Mouse (Mus musculus) frontal cortex, postnatal 25 days (tissue): ENCODE data around the gene Dcaf4.

Experiments
- DNase-seq, 2 experiments: peaks; one replicate each; pipeline ENCODE4 v3.0.0; 2022; ENCODE audit warnings: low spot score in 2 of 2

Gene Dcaf4

DNA sequence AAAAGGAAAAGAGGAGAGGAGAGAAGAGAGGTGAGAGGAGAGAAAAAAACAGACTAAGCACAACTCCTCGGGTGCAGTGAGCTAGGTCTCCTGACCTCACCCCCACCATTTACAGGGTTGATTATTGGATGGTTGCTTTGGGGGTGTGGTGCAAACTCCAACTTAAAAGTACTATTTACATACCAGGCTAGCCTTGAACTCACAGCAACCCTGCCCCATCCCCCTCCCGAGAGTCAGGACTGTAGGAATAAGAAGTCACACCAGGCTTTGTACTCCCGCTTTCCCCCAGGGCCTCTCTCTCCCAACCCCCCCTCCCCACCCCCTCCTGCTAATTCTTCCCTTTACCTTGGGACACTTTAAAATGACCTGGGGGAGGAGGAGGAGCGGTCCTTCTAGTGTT lies 23.9 kb upstream of the Dcaf4 start:
- DNase-seq = no peak

DNA sequence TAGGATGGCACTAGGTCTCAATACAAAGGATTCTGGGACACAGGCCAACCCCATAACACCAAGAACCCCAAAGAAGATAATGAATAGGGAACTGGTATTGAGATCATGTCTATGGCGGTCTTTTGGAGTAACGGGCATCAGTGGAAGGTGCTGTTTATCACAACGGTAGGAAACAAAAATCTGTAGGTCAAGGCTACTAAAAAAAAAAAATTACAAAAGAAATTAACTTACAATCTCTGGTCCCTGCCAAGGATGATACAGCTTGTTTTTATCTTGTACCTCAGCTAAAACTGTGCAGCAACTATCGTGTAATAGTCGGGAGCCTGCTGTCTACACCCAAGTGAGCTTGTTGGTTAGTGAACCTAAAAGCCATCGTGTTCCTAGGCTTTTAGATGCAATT lies 23.5 kb upstream of the Dcaf4 start:
- DNase-seq = no peak

DNA sequence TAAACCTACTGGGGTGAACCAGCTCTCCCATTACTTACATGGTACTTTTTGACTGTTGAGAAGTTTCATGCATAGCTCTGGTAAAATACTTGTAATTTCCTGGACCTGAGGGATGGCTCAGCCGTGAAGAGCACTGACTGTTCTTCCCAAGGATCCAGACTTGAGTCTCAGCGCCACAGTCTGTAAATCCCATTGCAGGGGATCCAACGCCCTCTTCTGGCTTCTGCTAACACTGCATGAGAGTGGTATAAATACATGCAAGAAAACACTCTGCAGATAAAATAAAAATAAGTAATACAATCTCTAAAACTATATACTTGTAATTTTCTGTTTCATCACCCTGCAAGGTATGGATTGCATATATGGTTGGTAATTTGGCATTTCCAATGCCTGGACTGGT lies 22.3 kb upstream of the Dcaf4 start:
- no peak for DNase-seq

DNA sequence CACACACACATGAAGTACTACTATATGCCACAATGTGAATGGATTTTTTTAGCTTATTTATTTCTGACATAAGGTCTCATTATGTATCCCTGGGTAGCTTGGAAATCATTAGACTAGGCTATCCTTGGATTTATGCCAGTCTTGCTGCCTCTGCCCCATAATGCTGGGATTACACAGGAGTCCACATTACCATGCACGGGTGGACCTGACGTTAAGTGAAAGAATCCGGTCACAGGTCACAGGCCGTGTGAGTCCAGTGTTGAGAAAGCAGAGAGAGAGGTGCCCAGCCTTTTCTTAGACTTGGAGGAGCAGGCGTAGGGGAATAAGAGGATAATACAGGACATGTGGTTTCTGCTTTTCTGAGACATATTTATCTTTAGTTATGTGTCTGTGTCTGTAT lies 21.0 kb upstream of the Dcaf4 start:
- no peak for DNase-seq

DNA sequence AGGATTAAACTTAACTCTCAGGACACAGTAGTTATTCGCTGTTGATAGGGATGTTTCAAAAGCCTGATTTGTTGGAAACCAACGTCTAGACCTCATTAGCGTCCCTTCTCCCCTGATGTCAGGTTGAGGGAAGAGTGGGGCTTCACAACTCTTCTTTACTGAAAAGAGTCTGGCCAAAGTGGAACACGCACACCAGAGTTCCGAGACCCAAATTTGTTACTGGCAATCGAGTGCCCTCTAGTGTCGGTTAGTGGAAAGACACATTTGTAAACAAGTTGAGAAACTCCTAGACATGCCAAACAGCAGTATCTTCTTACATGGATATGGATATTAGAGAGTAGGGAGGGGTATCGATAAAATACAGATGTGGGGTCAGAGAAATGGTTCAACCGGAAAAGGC lies 18.1 kb upstream of the Dcaf4 start:
- DNase-seq = peak in 1 of 2 experiments; percentile 57

DNA sequence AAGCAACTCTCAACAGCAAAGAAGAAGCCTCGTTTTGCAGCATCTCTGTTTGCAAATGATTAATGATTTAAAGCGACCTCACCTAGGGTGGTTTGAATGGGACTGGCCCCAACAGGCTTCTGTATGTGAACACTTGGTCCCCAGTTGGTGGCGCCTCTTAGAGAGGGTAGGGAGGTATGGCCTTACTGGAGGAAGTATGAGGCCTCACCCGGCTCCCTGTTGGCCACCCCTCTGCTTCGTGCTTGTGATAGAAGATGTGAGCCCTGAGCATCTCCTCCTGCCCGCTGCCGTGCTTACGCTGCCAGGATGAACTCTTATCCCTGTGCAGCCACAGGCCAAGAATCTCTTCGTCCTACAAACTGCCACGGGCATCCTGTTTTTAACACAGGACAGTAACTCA lies 13.7 kb upstream of the Dcaf4 start:
- DNase-seq = no peak

DNA sequence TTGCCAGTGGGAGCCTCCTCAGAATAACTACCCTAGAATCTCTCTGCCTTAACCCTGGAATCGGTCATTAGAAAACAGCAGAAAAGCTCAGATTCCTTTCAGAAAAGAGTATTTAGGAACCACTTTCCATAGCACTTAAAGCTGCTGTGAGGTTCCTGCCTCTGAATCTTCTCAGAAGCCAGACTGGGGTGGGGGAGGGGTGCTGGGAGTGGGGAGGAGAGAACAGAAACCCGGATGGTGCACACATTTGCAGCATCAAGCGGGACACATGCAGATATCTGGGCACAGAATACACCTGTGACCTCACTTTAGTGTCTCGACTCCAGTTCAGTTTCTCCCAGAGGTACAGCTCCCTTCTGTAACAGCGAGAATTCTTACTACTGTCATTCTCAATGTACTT lies 9.7 kb upstream of the Dcaf4 start:
- DNase-seq = no peak

DNA sequence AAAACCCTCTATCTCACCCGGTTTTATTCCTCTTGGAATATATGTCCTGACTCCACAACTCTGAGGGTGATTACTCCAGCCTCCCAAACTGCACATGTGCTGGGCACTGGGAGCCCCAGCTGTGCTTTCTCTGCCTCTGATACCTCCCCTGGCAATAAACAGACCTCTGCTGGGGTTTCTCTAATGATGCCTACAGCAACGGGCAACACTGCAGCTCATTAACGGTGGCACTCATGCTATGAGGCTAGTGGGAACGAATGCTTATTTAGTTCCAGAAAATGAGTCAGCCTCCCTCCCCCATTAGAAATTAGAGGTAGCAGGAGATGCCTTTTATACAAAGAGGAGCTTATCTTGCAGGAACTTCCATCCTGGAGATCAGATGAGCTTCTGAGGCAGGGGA lies 7.5 kb upstream of the Dcaf4 start:
- no peak for DNase-seq

DNA sequence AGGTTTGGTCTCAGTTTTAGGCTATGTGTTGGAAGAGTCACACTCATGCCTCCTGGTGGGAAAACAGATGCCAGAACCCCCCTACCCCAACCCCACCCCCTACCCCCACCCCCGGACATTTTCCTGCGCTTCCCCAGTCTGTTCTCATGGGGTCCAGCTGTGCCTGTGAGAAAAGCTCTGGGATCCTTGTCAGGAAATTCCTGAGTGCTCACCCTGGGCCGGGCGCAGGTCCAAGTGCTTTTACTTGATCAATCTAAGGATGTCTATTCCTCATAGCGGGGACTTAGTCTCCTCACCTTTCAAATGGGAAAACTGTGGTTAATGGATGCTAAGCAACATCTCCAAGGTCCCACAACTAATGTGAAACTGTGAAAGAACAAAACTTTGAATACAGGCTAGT lies 7.1 kb upstream of the Dcaf4 start:
- DNase-seq = no peak

DNA sequence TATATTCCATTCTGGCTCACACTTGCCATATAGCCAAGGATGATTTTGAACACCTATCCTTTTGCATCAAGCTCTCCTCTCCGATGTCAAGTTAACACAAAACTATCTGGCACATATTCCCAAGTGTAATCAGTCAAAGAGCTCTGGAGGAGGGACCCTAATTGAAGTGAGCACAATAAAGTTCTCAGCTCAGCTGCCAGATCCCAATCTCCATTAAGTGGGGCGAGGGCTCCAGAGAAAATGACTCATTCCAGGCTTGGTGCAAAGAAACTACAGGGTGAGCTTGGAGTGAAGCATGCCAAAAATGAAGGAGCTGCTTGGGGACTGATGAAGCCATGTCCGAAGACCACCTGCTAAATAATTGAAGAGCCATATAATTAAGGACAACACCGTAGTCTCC lies 6.0 kb upstream of the Dcaf4 start:
- no peak for DNase-seq

DNA sequence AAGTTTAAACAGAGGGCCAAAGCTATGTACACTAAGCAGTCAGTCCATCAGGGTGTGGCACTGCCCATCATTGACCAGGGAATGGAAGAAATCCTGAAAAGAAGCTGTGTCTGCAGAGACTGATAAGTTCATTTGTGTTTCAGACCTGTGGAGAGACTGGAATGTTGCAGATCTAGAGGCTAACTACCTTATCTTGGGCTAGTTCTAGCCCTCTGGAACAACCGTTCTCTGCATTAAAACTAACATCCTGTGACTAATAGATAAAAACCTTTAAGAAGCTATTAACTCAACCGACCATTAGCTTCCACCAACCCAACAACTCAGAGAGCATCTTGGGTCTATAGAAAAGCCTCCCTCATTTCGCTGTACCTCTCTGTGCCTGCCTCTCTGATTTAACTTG lies 2.7 kb upstream of the Dcaf4 start:
- no peak for DNase-seq

DNA sequence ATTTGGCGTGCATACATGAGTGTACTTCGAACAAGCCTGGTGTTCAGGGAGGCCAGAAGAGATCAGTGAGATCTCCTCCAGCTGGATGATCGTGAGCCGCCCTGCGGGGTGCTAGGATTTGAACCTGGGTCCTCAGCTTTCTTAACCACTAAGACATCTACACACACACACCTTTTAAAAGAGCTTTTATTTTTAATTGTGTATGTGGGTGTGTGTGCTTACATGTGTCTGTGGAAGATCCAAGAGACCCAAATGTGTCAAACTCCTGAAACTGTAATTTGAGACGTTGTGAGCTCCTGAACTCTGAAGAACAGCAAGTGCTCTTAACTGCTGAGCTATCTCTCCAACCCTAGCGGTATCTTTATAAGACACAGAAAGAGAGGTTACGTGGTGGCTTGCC lies 817 bp downstream of the Dcaf4 start:
- DNase-seq = no peak

DNA sequence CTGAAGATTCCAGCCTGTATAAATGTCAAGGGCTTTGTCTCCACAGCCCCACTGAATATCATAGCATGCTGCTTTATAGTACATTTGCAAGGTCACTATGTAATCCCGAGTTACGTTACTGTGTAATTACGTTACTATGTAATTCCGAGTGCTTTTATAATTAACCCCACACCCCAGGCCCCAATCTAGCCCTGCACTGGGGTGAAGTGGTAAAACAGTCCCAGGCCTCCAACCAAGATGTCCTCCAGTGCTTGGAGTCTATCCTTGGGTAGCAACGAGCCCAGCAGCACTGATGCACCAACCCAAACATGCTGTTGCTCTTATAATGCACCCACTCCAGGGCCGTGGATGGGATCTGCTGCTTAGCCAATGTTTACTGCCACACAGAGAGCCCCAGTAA lies 2.8 kb downstream of the Dcaf4 start:
- no peak for DNase-seq

DNA sequence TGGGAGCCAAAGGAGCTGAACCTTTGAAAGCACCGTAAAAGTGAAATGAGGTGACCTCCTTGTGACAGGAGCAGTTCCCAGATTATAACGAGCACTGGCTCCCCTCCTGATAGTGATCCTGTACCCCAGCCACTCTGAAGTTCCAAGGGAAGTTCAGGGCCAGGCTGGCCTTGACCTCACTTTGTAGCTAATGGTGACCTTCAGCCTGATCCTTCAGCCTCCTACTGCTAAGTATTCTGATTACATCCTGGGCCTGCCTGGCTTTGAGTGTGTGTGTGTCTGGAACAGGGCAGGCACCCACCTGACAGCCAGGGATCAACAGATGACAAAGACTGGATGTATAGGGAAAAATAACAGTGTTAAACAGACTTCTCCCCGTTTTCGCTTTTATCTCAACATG lies 3.6 kb downstream of the Dcaf4 start:
- no peak for DNase-seq

DNA sequence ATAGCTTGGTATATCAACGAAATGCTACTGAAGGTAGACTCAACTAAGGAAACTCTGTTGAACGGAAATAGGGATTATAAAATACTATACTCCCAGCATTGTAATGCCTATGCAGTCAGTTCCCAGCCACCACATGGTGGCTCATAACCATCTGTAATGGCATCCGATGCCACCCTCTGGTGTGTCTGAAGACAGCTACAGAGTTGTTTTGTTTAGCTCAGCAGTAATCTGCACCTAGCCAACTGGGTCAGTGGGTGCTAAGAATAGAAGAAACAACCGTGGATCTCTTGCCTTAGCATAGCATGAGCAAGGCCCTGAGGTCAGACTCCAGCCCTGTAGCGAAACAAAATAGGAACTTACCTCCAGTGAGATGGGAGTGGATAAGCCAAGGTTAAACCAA lies 4.1 kb downstream of the Dcaf4 start:
- no peak for DNase-seq

DNA sequence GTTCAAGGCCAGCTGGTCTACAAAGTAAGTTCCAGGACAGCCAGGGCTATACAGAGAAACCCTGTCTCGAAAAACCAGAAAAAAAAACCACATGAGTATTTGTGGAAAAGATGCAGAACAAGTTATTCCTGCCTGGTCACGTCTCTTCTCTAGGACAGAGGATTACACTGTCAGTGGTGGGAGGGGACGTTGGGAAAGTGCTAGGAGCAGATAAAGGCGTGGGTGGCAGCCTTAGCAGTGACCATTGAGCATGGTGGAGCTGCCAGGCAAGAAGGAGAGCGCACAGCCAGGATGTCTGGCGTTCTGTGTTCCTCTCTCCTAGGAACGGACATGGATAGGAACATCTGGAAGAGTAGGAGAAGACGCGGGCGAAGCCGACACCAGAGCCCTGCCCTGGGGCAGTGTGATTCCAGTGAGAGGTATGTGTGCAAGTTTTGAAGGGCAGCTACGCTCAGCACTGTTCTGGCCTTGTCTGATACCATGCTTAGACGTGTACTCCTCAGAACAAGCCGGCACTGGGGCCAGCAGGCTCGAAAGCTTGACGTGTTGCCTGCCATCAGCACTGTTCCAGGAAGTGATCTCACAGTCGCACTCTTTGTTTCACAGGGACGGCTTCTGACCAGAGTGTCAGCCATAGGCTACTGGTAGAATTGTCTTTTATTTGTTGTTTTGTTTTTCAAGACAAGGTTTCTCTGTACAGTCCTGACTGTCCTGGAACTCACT lies 5.7 kb downstream of the Dcaf4 start:
- no peak for DNase-seq

DNA sequence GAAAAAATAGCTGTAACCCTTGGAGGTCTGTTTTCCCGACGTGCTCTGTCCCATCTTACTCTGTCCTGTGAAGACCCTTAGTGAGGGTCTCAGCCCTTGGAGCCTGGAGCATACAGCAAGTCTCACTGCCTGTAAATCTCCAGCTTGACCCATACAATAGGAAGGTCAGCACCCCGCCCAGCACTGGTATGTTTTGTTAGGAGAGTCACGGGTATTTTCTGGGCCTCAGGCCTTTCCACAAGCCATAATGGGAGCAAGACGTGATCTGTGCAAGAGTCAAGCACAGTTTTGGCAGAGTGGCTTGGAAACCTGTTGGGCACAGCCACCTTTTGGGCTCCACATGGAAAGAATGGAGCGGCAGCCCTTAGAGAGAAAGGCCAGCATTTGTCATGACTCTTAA lies 7.5 kb downstream of the Dcaf4 start:
- DNase-seq = no peak

DNA sequence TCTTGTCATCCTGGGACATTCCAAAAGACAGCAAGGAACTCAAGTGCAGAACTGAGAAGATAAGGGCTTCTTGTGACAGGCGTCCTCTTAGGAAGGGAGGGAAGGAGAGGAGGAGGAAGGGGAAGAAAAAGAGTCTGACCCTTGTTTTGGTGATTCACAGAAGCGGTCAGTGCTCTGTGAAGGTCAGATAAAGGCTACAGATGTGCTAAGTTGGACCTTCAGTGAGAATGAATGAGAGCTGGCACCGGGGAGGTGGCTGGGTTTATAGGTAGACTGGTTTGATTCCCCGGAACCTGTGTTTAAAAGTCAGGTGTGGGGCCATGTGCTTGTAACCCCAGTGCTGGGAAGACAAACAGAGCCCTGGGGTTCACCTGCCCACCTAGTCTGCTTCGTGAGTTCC lies 8.4 kb downstream of the Dcaf4 start:
- DNase-seq = no peak

DNA sequence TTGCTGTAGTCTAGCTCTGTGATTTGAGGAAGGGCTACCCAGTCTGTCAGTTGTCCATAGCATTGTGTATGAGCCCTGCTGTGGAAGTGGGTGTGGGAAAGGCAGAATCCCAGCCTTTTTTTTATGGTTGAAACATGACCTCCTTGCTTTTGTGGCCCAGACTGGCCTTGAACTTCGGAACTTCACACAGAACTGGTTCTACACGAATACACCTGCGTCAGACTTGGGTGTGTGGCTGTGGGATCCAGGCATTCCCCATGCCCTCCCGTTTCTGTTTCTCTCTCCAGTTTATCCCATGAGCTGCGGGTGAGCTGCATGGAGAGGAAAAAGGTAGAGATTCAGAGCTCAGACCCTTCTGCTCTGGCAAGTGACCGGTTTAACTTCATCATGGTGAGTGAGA lies 11.7 kb downstream of the Dcaf4 start:
- DNase-seq = no peak

DNA sequence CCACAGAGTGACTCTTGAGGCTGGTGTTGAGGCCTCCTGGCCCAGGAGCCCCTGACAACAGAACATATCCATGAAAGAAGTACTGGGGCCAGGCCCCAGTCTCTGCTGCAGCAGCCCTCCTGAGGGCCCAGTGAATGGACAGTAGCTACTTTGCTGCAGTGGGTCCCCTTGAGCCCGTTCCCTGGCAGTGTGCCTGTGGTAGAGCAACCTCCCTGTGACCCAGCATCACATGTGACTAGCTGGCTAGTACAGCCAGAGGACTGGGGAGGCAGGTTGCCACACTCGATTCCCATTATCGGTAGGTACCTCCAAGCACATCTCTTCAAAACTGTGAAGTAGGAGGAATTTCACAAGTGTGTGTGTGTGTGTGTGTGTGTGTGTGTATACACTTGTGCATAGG lies 12.7 kb downstream of the Dcaf4 start:
- no peak for DNase-seq

DNA sequence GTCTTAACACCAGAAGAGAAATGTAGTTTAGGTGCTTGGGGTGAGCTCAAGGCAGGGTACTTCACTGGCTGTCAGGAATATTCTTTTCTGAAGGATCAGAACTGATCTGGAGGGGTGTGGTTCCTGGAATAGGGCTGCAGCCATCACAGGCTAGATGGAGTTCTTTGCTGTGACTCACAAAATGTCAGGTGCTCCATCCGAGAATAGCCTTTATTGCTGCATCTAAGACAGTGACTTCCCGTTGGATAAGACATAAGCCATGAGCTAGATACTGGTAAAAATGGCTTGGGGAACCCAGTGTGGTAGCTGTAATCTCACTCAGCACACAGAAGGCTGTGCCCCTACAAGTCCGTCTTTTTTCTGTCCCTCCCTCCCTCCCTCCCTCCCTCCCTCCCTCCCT lies 13.9 kb downstream of the Dcaf4 start:
- no peak for DNase-seq

DNA sequence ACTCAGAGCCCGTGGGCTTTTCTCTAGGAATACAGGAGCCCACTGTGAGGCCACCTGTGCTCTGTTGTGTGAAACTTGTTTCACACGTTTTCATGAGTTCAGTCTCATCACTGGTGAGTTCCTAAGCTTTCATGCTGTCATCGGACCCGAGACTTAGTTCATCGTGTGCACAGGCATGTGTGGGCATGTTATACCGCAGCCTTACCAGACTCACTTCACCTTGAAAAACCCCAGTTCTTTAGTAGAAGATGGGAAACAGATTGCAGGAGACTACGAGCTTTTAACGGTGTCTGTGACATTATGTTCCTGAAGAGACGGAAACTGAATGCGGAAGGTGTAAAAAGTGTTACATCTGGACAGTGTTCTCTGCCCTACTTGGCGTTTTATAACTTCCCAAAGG lies 15.2 kb downstream of the Dcaf4 start:
- DNase-seq = no peak

DNA sequence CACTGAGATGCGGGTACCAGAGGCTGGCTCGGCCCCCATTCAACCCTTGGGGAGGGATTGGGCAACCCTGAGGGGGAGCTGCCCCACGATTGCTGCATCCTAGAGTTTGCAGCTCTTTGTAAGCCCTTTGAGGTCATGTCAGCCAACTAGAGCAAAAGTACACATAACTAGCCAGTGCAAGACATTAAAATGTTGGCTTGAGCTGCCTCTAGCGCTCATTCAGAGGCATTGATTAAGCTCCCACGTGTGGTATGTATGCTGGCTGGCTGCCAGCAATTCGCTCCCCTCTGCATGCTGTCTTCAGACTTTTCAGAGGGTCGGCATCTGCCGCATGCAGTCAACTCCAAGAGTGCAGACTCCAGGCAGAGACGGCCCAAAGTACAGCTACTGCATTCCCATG lies 15.8 kb downstream of the Dcaf4 start:
- DNase-seq = no peak

DNA sequence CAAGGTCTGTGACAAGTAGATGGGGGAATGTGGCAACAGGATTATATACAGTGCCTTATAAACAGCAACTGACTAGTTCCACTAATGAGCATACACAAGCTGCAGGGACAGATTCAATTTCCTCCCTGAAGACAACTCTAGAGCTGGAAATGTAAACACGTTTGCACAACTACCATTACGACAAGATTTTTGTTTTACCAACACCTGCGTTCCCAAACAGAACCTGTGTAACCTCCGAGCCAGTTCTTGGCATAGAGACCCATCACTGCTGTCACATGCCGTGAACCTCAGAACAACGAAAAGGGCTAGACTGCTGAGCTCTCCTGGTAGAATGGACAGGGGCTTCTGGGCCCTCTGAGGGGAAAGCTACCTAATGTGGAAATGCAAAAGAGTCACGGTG lies 23.7 kb downstream of the Dcaf4 start:
- no peak for DNase-seq

DNA sequence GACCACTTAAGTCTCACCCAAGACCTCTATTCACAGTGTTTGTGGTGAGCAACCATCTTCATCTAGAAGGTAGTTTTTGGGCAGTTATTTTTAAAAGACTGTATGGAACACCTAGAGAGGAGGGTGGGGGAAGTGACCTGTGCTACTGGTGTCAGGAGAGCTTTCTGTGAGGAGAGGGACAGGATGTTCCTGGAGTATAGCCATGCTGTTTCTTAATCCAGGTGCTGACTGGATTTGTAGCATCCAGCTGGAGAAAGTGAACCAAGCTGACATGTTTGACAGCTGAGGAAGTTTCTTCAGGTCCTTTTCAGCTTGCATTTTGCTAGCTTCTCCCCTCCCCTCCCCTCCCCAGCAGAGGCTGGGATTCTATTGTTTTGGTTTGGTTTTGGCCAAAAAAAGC lies 24.5 kb downstream of the Dcaf4 start:
- no peak for DNase-seq
